Mouse (Mus musculus) E14TG2a.4 (cell line): ENCODE measurements around the gene Gpc6.

Experiments used
- CTCF ChIP-seq: conservative IDR thresholded peaks from 2 replicates; pipeline ENCODE4 v1.5.1; 2014; ENCODE audit warnings: low read length
- NANOG ChIP-seq: IDR thresholded peaks from 2 replicates; pipeline ENCODE4 v1.6.1; 2014; ENCODE audit warnings: borderline replicate concordance, low read length, mixed read lengths

DNA sequence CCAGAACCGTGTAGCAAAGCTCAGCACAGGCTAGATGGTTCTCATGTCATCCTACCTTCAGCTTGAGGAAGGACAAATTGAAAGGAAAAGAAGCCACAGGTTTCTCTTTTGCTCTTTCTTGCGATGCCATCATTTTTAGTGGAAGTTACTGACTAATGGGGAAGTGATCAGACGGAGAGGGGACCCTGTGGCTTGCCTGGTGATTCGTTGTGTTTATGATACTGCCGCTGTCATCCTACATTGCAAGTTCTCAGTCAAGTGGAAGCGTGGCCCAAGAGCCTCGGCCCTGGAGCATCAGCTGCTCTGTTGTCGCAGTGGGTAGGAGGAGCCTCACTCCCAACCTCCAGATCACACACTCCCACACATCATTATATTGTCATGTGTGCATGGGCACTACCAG is 1065.1 kb downstream of the Gpc6 start:
- TF ChIP-seq CTCF (no peak), NANOG (no peak)
